13 mouse cellular contexts compared by ENCODE assay signal in the genomic region with DNA sequence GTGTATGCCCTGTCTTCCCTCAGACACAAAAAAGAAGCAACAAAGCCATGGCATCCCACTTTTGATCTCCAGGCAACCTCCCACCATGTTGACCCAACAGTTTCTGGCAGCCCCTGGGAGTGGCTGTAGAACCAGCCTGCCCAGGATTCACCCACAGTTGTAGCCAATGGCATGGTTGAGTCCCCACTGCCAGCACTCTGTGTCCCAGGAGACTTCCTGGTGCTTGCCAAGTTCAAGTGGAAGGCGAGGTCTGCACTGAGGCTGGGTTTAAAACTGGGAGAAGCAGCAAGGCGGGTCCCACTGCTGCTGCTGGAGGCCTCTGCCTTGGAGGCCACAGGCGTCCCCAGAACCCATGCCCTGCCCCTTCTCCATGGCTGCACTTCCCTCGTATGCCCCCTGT. TPM values are rescaled to one million over a fixed set of nuclear protein-coding genes. Genes with fewer than 3 reads are reported as not detected.
DNase-seq lines count a peak whose midpoint lies in the region; ATAC-seq lines count a peak whose summit lies in the region.
"Had no signal": no experiment of that assay in that cellular context is flagged by ENCODE, and none has a peak within 500 bp of the region (broad histone marks: within the 10 kb centered on the region; RNA-seq: fewer than 3 reads in every experiment).

No protein-coding gene starts in this region.

- ATAC-seq in heart, embryonic 12.5 days (ENCODE audit: insufficient number of reproducible peaks, low FRiP score) = no peak
- ATAC-seq: liver, embryonic 12.5 days had no signal

- WGBS in heart, embryonic 12.5 days = 72% methylated on average over 4 of the region's 4 CpGs

- no peaks in the 10 kb centered on the region for H3K27me3 ChIP-seq in heart, embryonic 12.5 days (replicated peaks)
- H3K27me3 ChIP-seq: embryonic facial prominence, embryonic 13.5 days; liver, embryonic 12.5 days; midbrain, embryonic 12.5 days had no signal

- no peak overlapping the region for H3K4me2 ChIP-seq in heart, embryonic 12.5 days
- H3K4me2 ChIP-seq: embryonic facial prominence, embryonic 13.5 days; liver, embryonic 12.5 days; midbrain, embryonic 12.5 days had no signal

- no peak overlapping the region for H3K9ac ChIP-seq in heart, embryonic 12.5 days
- H3K9ac ChIP-seq: embryonic facial prominence, embryonic 13.5 days; liver, embryonic 12.5 days; midbrain, embryonic 12.5 days had no signal

- peak; percentile 96 for DNase-seq in heart, adult 11 months
- DNase-seq in urinary bladder, postnatal 14 days (ENCODE audit: low spot score) = peak; percentile 66
- no peak for DNase-seq in urinary bladder, postnatal 10 days (ENCODE audit: low spot score)
- peak; percentile 81 for DNase-seq in lung, postnatal 36 days
- no peak for DNase-seq in left cerebral cortex, adult 18-20 months (ENCODE audit: low spot score in 2 of 2)
- no peak for DNase-seq in gastrocnemius, postnatal 25 days
- DNase-seq: cerebellum, adult 8-10 months; gastrocnemius, postnatal 36 days; layer of hippocampus, postnatal 36 days had no signal

- peaks cover 28% of the 10 kb centered on the region for H3K36me3 ChIP-seq in heart, embryonic 12.5 days
- H3K36me3 ChIP-seq: midbrain, embryonic 12.5 days had no signal

- no peaks in the 10 kb centered on the region; the same call in 1 of the 2 replicates for H3K9me3 ChIP-seq in heart, embryonic 12.5 days (replicated peaks)
- H3K9me3 ChIP-seq: embryonic facial prominence, embryonic 13.5 days; liver, embryonic 12.5 days; midbrain, embryonic 12.5 days had no signal

- H3K27ac ChIP-seq in heart, embryonic 12.5 days (ENCODE audit: poor library complexity, severe bottlenecking) = no peak overlapping the region
- H3K27ac ChIP-seq: embryonic facial prominence, embryonic 13.5 days; liver, embryonic 12.5 days; midbrain, embryonic 12.5 days had no signal

- H3K4me1 ChIP-seq in heart, embryonic 12.5 days (replicated peaks) = no peaks in the 10 kb centered on the region
- H3K4me1 ChIP-seq: embryonic facial prominence, embryonic 13.5 days; liver, embryonic 12.5 days had no signal

- H3K4me3 ChIP-seq in heart, embryonic 12.5 days = no peak overlapping the region
- H3K4me3 ChIP-seq: embryonic facial prominence, embryonic 13.5 days; liver, embryonic 12.5 days; midbrain, embryonic 12.5 days had no signal

RNA-seq across cellular contexts. Expression of gene Baiap2, which starts 31.2 kb away (rescaled TPM):
- polyA plus RNA-seq in heart, embryonic 12.5 days (2016; fragmentation: Nextera tagmentation; extraction: Ambion mirVana) = 15.6 and 16.4 TPM in 2 replicates
- total RNA-seq in left cerebral cortex, adult 18-20 months (2021) = 100 to 1,000 TPM; 220 to 272 TPM
- 1 to 10 TPM; 2.2 to 3.4 TPM for total RNA-seq in gastrocnemius, postnatal 25 days (2021)

Comparison
In these comparisons a context has a peak if more than half of its experiments do, and no peak if none do; other contexts are left out.
1. DNase-seq: peak in heart, adult 11 months (single experiment), urinary bladder, postnatal 14 days (single experiment) and lung, postnatal 36 days (single experiment); none in urinary bladder, postnatal 10 days (single experiment), left cerebral cortex, adult 18-20 months (0 of 2) and gastrocnemius, postnatal 25 days (single experiment).
2. RNA of gene Baiap2, which starts 31.2 kb away (total RNA-seq): 220 to 272 TPM in left cerebral cortex, adult 18-20 months; 2.2 to 3.4 TPM in gastrocnemius, postnatal 25 days; every median in the first group is over 10 times any median in the second.